Mouse (Mus musculus) stomach, postnatal 0 days (tissue): ENCODE data around the gene H2al1e. TPM values are rescaled to one million over a fixed set of nuclear protein-coding genes. Genes with fewer than 3 reads are reported as not detected.
"Not testable (repeated sequence)": the region's sequence is repeated elsewhere in the genome, so short reads cannot be mapped to it uniquely, and the experiment has no call there.

ENCODE experiments used
- ATAC-seq: fragments of 200-750 bp; cut with Nextera tagmentation; 2 replicates; pipeline ENCODE4 v1.8.0; 2017; ENCODE audit not compliant: low FRiP score, low TSS enrichment
- DNase-seq: peaks from one replicate; pipeline ENCODE4 v3.0.0-alpha.2; 2016; ENCODE audit warnings: low spot score
- H3K27ac ChIP-seq: fragments of 300-500 bp; sonication (generic); replicated peaks from 2 replicates; pipeline ENCODE4 v1.5.1; 2014; ENCODE audit warnings: mild to moderate bottlenecking, control low read depth
- H3K27me3 ChIP-seq: fragments of 300-500 bp; sonication (generic); 2 replicates; pipeline ENCODE4 v1.6.1; 2014; ENCODE audit warnings: low read length; ENCODE audit not compliant: control insufficient read depth, insufficient read depth
- H3K36me3 ChIP-seq: fragments of 300-500 bp; sonication (generic); 2 replicates; pipeline ENCODE4 v1.6.1; 2014; ENCODE audit warnings: low read length, mixed read lengths; ENCODE audit not compliant: control insufficient read depth, insufficient read depth
- H3K4me1 ChIP-seq: fragments of 300-500 bp; sonication (generic); replicated peaks from 2 replicates; pipeline ENCODE4 v1.6.1; 2014; ENCODE audit warnings: antibody characterized with exemption; ENCODE audit not compliant: control insufficient read depth, insufficient read depth
- H3K4me2 ChIP-seq: fragments of 300-500 bp; sonication (generic); replicated peaks from 2 replicates; pipeline ENCODE4 v1.6.1; 2014; ENCODE audit warnings: low read depth, mild to moderate bottlenecking, control low read depth, moderate library complexity
- H3K4me3 ChIP-seq: fragments of 300-500 bp; sonication (generic); 2 replicates; pipeline ENCODE4 v1.5.1; 2014; ENCODE audit warnings: low read depth, low read length, control low read depth
- H3K9ac ChIP-seq: fragments of 300-500 bp; sonication (generic); 2 replicates; pipeline ENCODE4 v1.6.1; 2014; ENCODE audit warnings: mild to moderate bottlenecking, low read length, control low read depth, mixed read lengths
- H3K9me3 ChIP-seq: fragments of 300-500 bp; sonication (generic); 2 replicates; pipeline ENCODE4 v1.6.1; 2016; ENCODE audit warnings: low read length; ENCODE audit not compliant: control insufficient read depth
- CTCF ChIP-seq: IDR thresholded peaks from 2 replicates; pipeline ENCODE4 v1.5.1; 2016; ENCODE audit warnings: antibody characterized with exemption, low read depth, mild to moderate bottlenecking, moderate library complexity
- EP300 ChIP-seq: optimal IDR thresholded peaks from 2 replicates; pipeline ENCODE3; 2016; ENCODE audit warnings: antibody characterized with exemption
- WGBS: fragments of 180-500 bp; shearing (Covaris S2); extraction: QIAGEN DNeasy Blood & Tissue Kit; methylation state at CpG from one replicate; pipeline ENCODE4 v1.1.7; 2014; 5-methylcytosine and 5-hydroxymethylcytosine counted together
- polyA plus RNA-seq: library from polyadenylated mRNA; unstranded; fragments of >200 nt; fragmentation: Nextera tagmentation; extraction: Ambion mirVana; gene quantifications from 2 replicates; pipeline ENCODE4 v1.2.1, GENCODE M21; 2015

Gene H2al1e
- not detected in 2 replicates for polyA plus RNA-seq

GRCm38 (mm10) chrX:11311634-11312033, at the start of gene H2al1e:
Gene H2al1e, plus strand, starts transcription at chrX:11311934.
- not testable (repeated sequence) for H3K9me3 ChIP-seq, ATAC-seq, H3K27ac ChIP-seq, DNase-seq, H3K4me3 ChIP-seq, H3K36me3 ChIP-seq, H3K27me3 ChIP-seq, H3K9ac ChIP-seq, H3K4me2 ChIP-seq, H3K4me1 ChIP-seq
- no CpG with 5 or more reads among the region's 3 CpGs for WGBS

GRCm38 (mm10) chrX:11264918-11265317, 46.8 kb upstream of the H2al1e start:
- Histone ChIP-seq H3K27me3 (no peaks in the 10 kb centered on the region), H3K9me3 (no peaks in the 10 kb centered on the region), H3K27ac (no peak overlapping the region), H3K4me2 (no peak overlapping the region), H3K4me1 (no peaks in the 10 kb centered on the region), H3K4me3 (no peak overlapping the region), H3K9ac (no peak overlapping the region), H3K36me3 (no peaks in the 10 kb centered on the region)
- WGBS, result 52% methylated on average over 8 of the region's 8 CpGs
- DNase-seq, result no peak
- ATAC-seq, result no peak
- no peak for TF ChIP-seq CTCF
- TF ChIP-seq EP300, result no peak

GRCm38 (mm10) chrX:11267791-11268190, 43.9 kb upstream of the H2al1e start:
- no peaks in the 10 kb centered on the region for H3K4me1 ChIP-seq
- no peaks in the 10 kb centered on the region for H3K27me3 ChIP-seq
- H3K4me3 ChIP-seq, result no peak overlapping the region
- no peaks in the 10 kb centered on the region for H3K36me3 ChIP-seq
- no peak overlapping the region for H3K9ac ChIP-seq
- 44% methylated on average over 7 of the region's 7 CpGs for WGBS
- H3K9me3 ChIP-seq, result no peaks in the 10 kb centered on the region
- DNase-seq (no peak), ATAC-seq (no peak)
- TF ChIP-seq EP300 (no peak), CTCF (no peak)
- H3K4me2 ChIP-seq, result no peak overlapping the region
- no peak overlapping the region for H3K27ac ChIP-seq

- TF ChIP-seq CTCF (no peak), EP300 (no peak)
- H3K27me3 ChIP-seq, result no peaks in the 10 kb centered on the region
- 89% methylated on average over 3 of the region's 3 CpGs for WGBS
- no peak for DNase-seq
- H3K36me3 ChIP-seq, result no peaks in the 10 kb centered on the region
- ATAC-seq, result no peak
- H3K27ac ChIP-seq, result no peak overlapping the region
- H3K9ac ChIP-seq, result no peak overlapping the region
- H3K4me3 ChIP-seq, result no peak overlapping the region
- no peaks in the 10 kb centered on the region for H3K9me3 ChIP-seq
- no peak overlapping the region for H3K4me2 ChIP-seq
- H3K4me1 ChIP-seq, result no peaks in the 10 kb centered on the region
Measured at GRCm38 (mm10) chrX:11269074-11269473, 42.7 kb upstream of the H2al1e start.

GRCm38 (mm10) chrX:11273190-11273589, 38.5 kb upstream of the H2al1e start:
- no peak for ATAC-seq
- no peak overlapping the region for H3K9ac ChIP-seq
- no peaks in the 10 kb centered on the region for H3K9me3 ChIP-seq
- DNase-seq, result no peak
- no peak overlapping the region for H3K27ac ChIP-seq
- no peak overlapping the region for H3K4me3 ChIP-seq
- no peak overlapping the region for H3K4me2 ChIP-seq
- 66% methylated on average over 3 of the region's 3 CpGs for WGBS
- H3K4me1 ChIP-seq, result no peaks in the 10 kb centered on the region
- TF ChIP-seq EP300 (no peak), CTCF (no peak)
- H3K27me3 ChIP-seq, result no peaks in the 10 kb centered on the region
- H3K36me3 ChIP-seq, result no peaks in the 10 kb centered on the region

GRCm38 (mm10) chrX:11277083-11277482, 34.7 kb upstream of the H2al1e start:
- no peaks in the 10 kb centered on the region for H3K4me1 ChIP-seq
- ATAC-seq, result no peak
- WGBS, result 67% methylated on average over 6 of the region's 6 CpGs
- TF ChIP-seq EP300 (no peak), CTCF (no peak)
- no peak for DNase-seq
- H3K27ac ChIP-seq, result no peak overlapping the region
- H3K36me3 ChIP-seq, result no peaks in the 10 kb centered on the region
- no peak overlapping the region for H3K4me3 ChIP-seq
- H3K4me2 ChIP-seq, result no peak overlapping the region
- H3K27me3 ChIP-seq, result no peaks in the 10 kb centered on the region
- H3K9ac ChIP-seq, result no peak overlapping the region
- H3K9me3 ChIP-seq, result no peaks in the 10 kb centered on the region
